Mouse (Mus musculus) heart, embryonic 15.5 days (tissue): ENCODE measurements at regions not wholly inside any gene's neighbourhood (a gene's known extent, or its start where the extent isn't known, plus 50 kb on each side); places are given as distances from the start of the nearest gene placed in this dataset.
A peak's percentile ranks its signal among the peaks of the same experiment; 100 is the strongest.

Experiments
- ATAC-seq: fragments of 200-750 bp; cut with Nextera tagmentation; replicated peaks from 2 replicates; pipeline ENCODE4 v1.8.0; 2017; ENCODE audit warnings: low read depth, moderate TSS enrichment; ENCODE audit not compliant: insufficient number of reproducible peaks, insufficient read depth, low FRiP score
- H3K27ac ChIP-seq: fragments of 300-500 bp; sonication (generic); 2 replicates; pipeline ENCODE4 v1.5.1; 2015; ENCODE audit warnings: mild to moderate bottlenecking, inconsistent platforms
- H3K27me3 ChIP-seq: fragments of 300-500 bp; sonication (generic); 2 replicates; pipeline ENCODE4 v1.6.1; 2015; ENCODE audit warnings: inconsistent platforms
- H3K36me3 ChIP-seq: fragments of 300-500 bp; sonication (generic); 2 replicates; pipeline ENCODE4 v1.6.1; 2015; ENCODE audit warnings: mild to moderate bottlenecking, inconsistent platforms
- H3K4me1 ChIP-seq: fragments of 300-500 bp; sonication (generic); replicated peaks from 2 replicates; pipeline ENCODE4 v1.6.1; 2015; ENCODE audit warnings: inconsistent platforms
- H3K4me2 ChIP-seq: fragments of 300-500 bp; sonication (generic); 2 replicates; pipeline ENCODE4 v1.6.1; 2015; ENCODE audit warnings: inconsistent platforms, mild to moderate bottlenecking, moderate library complexity
- H3K4me3 ChIP-seq: fragments of 300-500 bp; sonication (generic); 2 replicates; pipeline ENCODE4 v1.5.1; 2015; ENCODE audit warnings: mild to moderate bottlenecking, inconsistent platforms
- H3K9ac ChIP-seq: fragments of 300-500 bp; sonication (generic); 2 replicates; pipeline ENCODE4 v1.6.1; 2015; ENCODE audit warnings: mild to moderate bottlenecking, inconsistent platforms
- H3K9me3 ChIP-seq: fragments of 300-500 bp; sonication (generic); replicated peaks from 2 replicates; pipeline ENCODE4 v1.6.1; 2016; ENCODE audit warnings: inconsistent platforms
- WGBS: fragments of 180-500 bp; shearing (Covaris S2); methylation state at CpG from one replicate; pipeline ENCODE4 v1.1.7; 2015; ENCODE audit warnings: mixed read lengths; 5-methylcytosine and 5-hydroxymethylcytosine counted together

DNA sequence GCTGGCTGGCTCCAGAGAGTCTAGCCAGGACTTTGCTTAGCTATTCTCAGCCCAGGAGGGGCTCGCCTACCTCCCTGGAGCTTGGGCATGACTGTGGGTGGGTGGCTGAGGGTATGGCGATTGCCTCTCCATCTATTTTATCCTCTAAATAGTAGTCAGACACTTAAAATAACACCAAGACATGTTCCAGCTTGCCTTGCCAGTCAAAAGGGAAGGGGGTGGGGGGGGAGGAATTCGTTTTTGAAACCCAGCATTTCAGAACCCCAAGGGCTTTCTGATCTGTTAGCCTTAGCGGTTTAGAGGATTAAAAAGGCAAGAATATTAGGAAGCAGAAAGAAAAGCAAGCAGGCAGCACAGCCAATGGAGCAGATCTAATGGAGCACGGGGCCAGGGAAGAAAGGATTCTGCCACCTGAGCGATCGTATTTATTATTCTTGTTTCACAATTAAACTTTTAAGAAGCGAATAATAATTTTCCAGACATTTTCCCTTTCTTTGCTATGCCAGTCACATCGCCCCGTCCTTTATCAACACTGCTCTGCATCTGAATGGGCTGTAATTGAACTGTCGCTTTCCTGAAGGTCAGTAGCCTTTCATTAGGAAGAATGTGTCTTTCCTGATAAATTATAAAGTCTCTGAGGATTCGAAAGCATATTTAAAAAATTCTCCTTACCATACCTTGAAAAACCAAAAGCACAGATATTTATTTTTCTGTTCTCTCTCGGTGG lies 417.3 kb upstream of the Id4 start:
- H3K27me3 ChIP-seq = no peaks in the 10 kb centered on the region
- H3K9me3 ChIP-seq = no peaks in the 10 kb centered on the region
- no peak overlapping the region for H3K27ac ChIP-seq
- no peak overlapping the region for H3K9ac ChIP-seq
- H3K4me3 ChIP-seq = no peak overlapping the region
- H3K4me2 ChIP-seq = no peak overlapping the region
- H3K4me1 ChIP-seq = no peaks in the 10 kb centered on the region; the same call in 1 of the 2 replicates
- no peaks in the 10 kb centered on the region for H3K36me3 ChIP-seq
- 55% methylated on average over 13 of the region's 13 CpGs for WGBS
- no peak for ATAC-seq

DNA sequence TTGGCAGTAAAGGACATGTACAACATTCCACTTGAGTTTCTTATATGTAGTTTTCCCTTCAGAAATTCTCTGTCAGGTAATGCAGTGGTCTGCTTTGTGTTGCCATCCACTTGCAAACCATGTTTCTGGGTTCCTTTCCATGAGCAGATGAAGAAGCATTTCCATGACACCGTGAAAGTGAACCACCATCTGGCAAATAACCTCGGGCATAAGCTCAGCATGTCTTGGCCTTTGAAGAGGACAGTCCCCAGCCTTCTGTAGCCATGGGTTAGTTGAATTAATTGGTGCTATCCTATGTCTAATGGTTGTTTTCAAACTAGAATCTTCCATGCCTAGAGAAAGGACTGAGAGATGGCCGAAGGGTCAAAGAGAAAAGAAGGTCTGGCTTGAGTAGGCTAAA lies 414.3 kb upstream of the Id4 start:
- Histone ChIP-seq H3K9me3 (no peaks in the 10 kb centered on the region), H3K27ac (no peak overlapping the region), H3K36me3 (no peaks in the 10 kb centered on the region), H3K4me1 (no peaks in the 10 kb centered on the region; the same call in 1 of the 2 replicates), H3K4me3 (no peak overlapping the region), H3K4me2 (no peak overlapping the region), H3K27me3 (no peaks in the 10 kb centered on the region), H3K9ac (no peak overlapping the region)
- ATAC-seq = no peak
- 81% methylated on average over 3 of the region's 3 CpGs for WGBS

DNA sequence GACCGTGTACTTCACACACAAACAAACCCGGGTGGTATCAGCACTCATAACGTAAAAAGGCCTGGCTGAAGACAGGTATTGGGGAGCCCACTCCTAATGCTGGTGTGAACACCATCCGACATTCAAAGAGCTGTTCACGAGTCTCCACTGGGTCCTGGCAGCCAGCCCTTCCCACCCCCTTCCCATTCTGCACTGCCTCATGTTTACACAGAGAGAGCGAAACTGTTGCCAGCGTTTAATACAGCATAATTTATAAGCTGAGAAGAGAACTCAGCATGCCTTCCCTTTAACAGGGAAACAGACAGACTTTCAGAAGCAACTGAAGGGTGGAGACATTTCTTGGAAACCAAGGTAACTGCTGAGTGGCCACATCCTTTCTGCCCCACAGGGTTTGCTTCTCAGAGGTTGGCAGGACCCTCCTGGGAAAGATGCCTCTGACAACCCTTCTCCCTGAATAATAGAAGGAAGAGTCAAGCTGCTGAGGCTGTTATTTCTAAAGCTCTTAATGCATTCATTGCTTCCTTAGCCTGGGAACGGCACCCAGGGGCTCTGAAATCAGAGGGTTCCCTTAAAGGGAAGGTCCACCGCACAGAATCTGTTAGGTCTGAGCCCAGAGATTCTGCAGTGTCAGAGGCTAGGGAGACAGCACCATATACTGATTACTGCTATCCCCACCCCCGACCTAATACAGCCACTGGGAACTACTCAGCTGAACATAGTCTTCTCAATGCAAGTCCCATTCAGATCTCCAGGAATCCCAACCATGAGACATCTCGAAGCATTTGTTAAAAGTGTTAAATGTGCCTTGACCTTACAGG lies 412.4 kb upstream of the Id4 start:
- no peak for ATAC-seq
- no peak overlapping the region for H3K27ac ChIP-seq
- H3K4me3 ChIP-seq = no peak overlapping the region
- 61% methylated on average over 11 of the region's 11 CpGs for WGBS
- no peak overlapping the region for H3K9ac ChIP-seq
- no peaks in the 10 kb centered on the region for H3K27me3 ChIP-seq
- H3K36me3 ChIP-seq = no peaks in the 10 kb centered on the region
- no peak overlapping the region for H3K4me2 ChIP-seq
- no peaks in the 10 kb centered on the region for H3K9me3 ChIP-seq
- H3K4me1 ChIP-seq = no peaks in the 10 kb centered on the region; the same call in 1 of the 2 replicates

DNA sequence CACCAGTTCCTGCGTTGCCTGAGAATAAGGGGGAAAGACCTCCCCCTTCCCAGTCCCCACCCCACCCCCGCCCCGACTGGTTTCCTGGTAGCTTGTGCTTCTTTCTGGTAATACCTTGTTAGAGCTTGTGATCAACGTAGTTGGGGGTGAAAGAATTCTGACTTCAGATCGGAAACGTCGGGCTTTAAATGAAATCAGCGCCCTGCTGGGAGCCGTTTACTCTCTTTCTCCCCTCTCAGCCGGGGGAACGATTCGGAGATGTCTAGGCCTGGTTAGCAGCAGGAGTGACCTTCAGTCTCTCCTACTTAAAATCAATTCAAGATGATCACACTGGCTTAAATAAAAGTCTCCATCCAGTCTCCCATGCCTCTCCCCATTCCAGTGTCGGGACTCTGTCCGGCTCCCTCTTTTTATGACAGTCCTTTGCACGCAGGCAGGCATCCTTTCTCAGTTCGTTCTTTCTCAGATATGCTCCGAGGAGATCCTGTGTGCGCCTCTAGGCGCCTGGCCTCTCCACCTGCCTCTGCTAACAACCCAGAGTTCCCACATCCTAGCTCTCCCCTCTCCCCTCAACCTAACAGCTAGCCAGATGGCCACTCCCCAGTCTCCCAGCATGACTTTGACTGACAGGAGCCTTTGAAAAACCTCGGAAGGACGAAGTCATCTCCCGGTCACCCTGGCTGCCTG lies 405.5 kb upstream of the Id4 start:
- WGBS = 7% methylated on average over 22 of the region's 22 CpGs
- Histone ChIP-seq H3K4me3 (peak overlapping the region; percentile 22), H3K27ac (no peak overlapping the region), H3K9ac (no peak overlapping the region), H3K9me3 (no peaks in the 10 kb centered on the region), H3K4me1 (peaks cover 17% of the 10 kb centered on the region), H3K4me2 (peak overlapping the region; percentile 46), H3K27me3 (no peaks in the 10 kb centered on the region), H3K36me3 (no peaks in the 10 kb centered on the region)
- no peak for ATAC-seq

DNA sequence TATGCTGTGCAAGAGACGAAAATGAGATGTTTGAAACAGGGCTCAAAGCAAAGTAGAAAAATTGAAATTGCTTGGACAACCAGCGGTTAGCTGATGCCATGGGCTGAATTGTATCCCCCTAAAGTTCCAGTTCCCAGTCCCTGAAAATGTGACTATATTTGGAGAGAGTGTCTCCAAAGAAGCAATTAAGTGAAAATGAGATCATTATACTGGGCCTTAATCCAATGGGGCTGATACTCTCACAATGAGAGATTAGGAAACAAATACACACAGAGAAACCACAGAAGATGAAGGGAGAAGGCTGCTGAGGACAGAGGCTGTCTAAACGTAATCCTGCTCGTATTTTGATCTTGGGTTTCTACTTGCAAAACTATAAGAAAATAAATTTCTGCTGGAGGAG lies 402.1 kb upstream of the Id4 start:
- Histone ChIP-seq H3K27ac (no peak overlapping the region), H3K27me3 (no peaks in the 10 kb centered on the region), H3K9ac (no peak overlapping the region), H3K4me3 (no peak overlapping the region), H3K4me2 (no peak overlapping the region), H3K9me3 (no peaks in the 10 kb centered on the region), H3K4me1 (peaks cover 17% of the 10 kb centered on the region), H3K36me3 (no peaks in the 10 kb centered on the region)
- 72% methylated on average over 4 of the region's 4 CpGs for WGBS
- no peak for ATAC-seq

DNA sequence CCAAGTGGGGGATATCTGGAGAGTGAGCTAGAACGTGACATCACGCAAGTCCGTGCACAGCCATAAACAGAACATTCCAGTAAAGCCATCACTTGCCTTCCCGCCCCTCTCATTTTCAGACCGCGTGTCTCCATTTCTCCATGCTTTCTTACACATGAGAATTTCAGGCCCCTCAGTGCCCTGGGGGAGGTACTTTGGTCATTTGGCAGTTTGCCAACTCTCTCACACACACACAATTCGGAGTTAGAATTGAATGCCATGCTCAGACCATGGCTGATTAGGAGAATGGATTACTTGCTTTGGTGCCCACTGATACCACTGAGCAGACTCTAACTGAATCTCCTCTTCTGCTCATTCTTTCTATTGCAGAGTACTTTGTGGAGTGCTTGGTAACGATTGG lies 400.7 kb upstream of the Id4 start:
- Histone ChIP-seq H3K27ac (no peak overlapping the region), H3K4me2 (no peak overlapping the region), H3K9ac (no peak overlapping the region), H3K36me3 (no peaks in the 10 kb centered on the region), H3K4me3 (no peak overlapping the region), H3K9me3 (no peaks in the 10 kb centered on the region), H3K27me3 (no peaks in the 10 kb centered on the region), H3K4me1 (peaks cover 14% of the 10 kb centered on the region)
- no peak for ATAC-seq
- WGBS = 55% methylated on average over 8 of the region's 8 CpGs

DNA sequence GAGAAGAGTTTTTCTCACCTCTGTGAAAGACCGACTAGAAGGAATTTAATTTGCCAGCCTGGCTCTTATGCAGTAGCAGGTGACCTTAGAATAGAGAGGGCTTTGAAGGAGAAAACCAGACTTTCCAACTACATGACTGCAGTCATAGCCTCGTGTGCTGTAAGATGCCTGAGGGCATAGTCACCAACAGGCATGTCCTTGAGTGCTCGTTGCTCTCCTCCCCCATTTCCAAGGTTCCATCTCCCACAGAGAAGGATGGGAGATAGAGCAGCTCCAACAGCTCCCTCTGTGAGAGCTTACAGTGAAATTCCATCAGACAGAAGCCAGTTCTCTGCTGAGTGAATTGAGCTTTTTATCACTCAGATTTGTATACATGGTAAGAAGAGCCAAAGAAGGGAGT lies 398.1 kb upstream of the Id4 start:
- no peaks in the 10 kb centered on the region for H3K9me3 ChIP-seq
- H3K36me3 ChIP-seq = no peaks in the 10 kb centered on the region
- H3K27me3 ChIP-seq = no peaks in the 10 kb centered on the region
- H3K4me1 ChIP-seq = peaks cover 4% of the 10 kb centered on the region; the same call in 1 of the 2 replicates
- no peak overlapping the region for H3K4me3 ChIP-seq
- no peak overlapping the region for H3K9ac ChIP-seq
- no peak overlapping the region for H3K27ac ChIP-seq
- no peak overlapping the region for H3K4me2 ChIP-seq
- no peak for ATAC-seq
- 36% methylated on average over 3 of the region's 3 CpGs for WGBS

DNA sequence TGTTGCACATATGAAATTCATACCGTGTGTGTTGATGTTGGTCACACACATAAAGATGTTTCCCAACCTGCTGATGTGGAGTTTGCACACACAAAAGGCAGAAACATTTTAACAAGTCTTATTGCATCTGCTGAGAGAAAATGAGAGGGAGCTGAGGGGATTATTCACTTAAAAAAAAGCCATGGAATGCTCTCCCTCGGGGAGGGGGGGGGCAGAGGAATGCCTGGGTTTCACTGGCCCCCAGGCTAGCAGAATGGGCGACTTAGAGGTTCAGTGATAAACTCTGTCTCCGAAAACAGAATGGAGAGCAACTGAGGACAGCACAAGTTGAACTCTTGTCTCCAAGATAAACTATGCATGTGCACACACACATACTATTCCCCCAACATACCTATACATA lies 392.4 kb upstream of the Id4 start:
- H3K27ac ChIP-seq = no peak overlapping the region
- H3K4me1 ChIP-seq = peaks cover 9% of the 10 kb centered on the region
- no peak for ATAC-seq
- no peak overlapping the region for H3K9ac ChIP-seq
- no peaks in the 10 kb centered on the region for H3K9me3 ChIP-seq
- H3K4me3 ChIP-seq = no peak overlapping the region
- no peaks in the 10 kb centered on the region for H3K36me3 ChIP-seq
- no peak overlapping the region for H3K4me2 ChIP-seq
- no peaks in the 10 kb centered on the region for H3K27me3 ChIP-seq
- WGBS = 41% methylated on average over 4 of the region's 4 CpGs

DNA sequence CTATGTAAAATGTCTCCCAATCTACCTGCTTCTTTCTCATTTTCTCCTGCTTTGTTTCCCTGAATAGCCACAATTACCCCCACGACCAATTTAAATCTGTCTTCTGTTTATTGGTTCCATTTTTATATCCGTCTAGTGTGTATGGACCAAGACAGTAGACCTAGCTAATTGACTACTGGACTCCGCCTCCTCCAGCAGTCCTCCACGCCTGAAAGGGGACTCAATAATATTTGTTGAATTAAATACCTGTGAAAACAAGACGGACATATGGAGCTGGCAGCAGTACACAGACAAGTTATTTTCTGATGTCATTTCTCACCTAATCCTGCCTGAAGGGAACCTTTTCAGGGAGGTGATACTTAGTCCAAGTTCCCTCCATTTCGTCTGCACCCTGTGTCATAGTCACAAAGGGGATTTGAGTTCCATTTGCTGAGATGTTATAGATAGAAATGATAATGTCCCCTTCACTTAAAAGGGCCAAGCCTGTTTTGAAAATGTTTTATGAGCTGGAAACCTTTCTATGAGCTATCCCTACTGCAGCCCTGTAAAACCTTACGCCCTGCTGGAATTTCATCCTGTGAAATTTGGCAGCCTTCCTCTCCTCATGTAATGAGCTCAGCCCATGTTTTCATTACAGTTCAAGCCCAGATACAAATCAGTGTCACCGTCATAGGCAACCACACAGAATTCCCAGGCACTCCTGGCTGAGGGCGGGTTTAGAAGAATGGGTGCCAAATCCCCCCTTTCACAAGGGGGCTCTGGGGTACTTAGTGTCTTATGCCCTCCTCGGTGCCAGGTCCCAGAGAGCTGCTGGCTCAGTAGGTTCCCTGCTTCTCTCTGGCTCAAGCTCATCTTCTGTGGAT lies 391.1 kb upstream of the Id4 start:
- no peaks in the 10 kb centered on the region for H3K36me3 ChIP-seq
- H3K27me3 ChIP-seq = no peaks in the 10 kb centered on the region
- H3K27ac ChIP-seq = no peak overlapping the region
- ATAC-seq = no peak
- 48% methylated on average over 10 of the region's 10 CpGs for WGBS
- H3K4me1 ChIP-seq = peaks cover 9% of the 10 kb centered on the region
- peak overlapping the region; percentile 17; the same call in 1 of the 2 replicates for H3K4me2 ChIP-seq
- H3K9ac ChIP-seq = no peak overlapping the region
- H3K9me3 ChIP-seq = no peaks in the 10 kb centered on the region
- H3K4me3 ChIP-seq = no peak overlapping the region

DNA sequence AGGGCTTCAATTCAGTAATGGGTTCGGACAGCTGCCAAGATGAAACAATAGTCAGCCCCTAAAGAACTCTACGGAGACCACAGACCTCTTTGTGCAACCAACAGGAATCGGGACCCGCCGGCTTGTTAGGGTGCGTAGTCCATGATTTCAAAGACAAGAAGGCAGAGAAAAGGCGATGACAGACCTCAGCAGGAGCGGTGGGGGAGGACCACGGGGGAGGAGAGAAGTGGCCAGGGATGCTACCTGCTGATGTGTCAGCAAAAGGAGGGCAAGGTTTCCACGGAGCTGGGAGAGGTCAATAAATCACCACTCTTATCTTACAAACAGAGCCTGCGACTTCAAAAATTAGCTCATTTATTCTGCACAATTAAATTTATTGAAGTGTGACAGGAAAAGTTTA lies 388.4 kb upstream of the Id4 start:
- no peak for ATAC-seq
- Histone ChIP-seq H3K4me1 (peaks cover 9% of the 10 kb centered on the region), H3K4me2 (no peak overlapping the region), H3K9ac (no peak overlapping the region), H3K27me3 (no peaks in the 10 kb centered on the region), H3K4me3 (no peak overlapping the region), H3K36me3 (no peaks in the 10 kb centered on the region), H3K9me3 (no peaks in the 10 kb centered on the region), H3K27ac (no peak overlapping the region)
- 44% methylated on average over 11 of the region's 11 CpGs for WGBS

DNA sequence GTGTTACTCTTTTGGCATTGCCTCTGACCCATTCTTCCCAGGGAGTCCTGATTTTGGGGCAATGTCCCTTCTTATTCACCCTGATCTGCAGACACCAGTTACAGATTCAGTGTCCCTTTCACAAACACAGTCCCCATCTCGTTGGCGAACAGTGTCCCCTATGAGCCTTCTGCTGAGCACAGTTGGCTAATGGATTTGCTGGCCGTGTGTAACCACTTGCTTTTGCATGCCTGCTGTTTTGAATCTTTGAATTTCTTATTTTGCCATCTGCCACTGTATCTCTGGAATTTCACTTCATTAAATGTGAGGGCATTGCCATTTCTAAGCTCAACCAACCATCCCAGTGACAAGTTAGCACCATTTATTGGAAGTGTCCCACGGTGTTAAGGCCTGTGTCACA lies 368.5 kb upstream of the Id4 start:
- H3K27ac ChIP-seq = no peak overlapping the region
- H3K4me2 ChIP-seq = no peak overlapping the region
- no peaks in the 10 kb centered on the region for H3K36me3 ChIP-seq
- 81% methylated on average over 4 of the region's 4 CpGs for WGBS
- H3K4me3 ChIP-seq = no peak overlapping the region
- ATAC-seq = no peak
- H3K9ac ChIP-seq = no peak overlapping the region
- no peaks in the 10 kb centered on the region for H3K4me1 ChIP-seq
- no peaks in the 10 kb centered on the region for H3K9me3 ChIP-seq
- no peaks in the 10 kb centered on the region for H3K27me3 ChIP-seq
